Mouse (Mus musculus) kidney, adult 8-10 months (tissue): ENCODE measurements at regions not wholly inside any gene's neighbourhood (a gene's known extent, or its start where the extent isn't known, plus 50 kb on each side); places are given as distances from the start of the nearest gene placed in this dataset.

Source experiments
- DNase-seq, 2 experiments: peaks; one replicate each; pipeline ENCODE4 v3.0.0; 2022

DNA sequence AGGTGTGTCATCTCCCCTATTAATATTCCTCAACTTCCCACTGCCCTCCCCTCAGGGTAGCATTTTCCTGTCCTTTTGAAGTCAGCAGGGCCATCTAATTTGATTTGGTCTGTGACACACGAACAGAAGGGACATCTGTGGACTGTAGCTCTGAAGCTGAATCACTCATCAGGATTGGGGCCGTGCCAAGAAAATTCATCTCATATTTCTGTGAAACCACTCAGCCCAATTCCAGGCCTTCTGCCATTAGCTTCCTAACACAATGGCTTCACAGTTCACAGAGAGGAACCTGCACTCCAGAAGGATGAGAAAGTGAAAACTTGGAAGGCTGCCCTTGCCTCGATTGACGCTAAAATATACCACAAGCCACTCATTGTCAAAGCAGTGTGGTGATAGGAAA lies 86.1 kb downstream of the Abhd5 start:
- DNase-seq = no peak

GRCm38 (mm10) chr9:122446387-122447105 lies 95.1 kb downstream of the Abhd5 start:
- no peak for DNase-seq

DNA sequence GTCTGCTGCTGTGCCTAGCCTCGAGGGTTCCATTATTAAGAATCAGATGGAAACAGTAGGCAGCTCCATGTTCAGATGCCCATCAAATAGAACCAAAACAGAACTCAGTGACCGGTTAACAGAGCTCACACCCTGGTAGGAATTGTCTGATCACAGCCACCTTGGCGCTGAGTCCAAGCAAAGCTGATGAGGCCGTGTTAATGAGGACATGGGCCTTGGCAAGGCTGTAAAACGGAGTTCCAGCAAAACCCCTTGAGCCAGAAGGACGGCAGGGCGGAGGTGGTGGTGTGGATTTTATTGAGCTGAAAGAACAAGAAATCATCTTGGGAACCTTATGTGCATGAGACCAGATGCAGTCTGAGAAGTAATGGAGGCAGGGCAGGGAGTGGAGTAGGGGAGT lies 96.2 kb downstream of the Abhd5 start:
- DNase-seq = no peak

DNA sequence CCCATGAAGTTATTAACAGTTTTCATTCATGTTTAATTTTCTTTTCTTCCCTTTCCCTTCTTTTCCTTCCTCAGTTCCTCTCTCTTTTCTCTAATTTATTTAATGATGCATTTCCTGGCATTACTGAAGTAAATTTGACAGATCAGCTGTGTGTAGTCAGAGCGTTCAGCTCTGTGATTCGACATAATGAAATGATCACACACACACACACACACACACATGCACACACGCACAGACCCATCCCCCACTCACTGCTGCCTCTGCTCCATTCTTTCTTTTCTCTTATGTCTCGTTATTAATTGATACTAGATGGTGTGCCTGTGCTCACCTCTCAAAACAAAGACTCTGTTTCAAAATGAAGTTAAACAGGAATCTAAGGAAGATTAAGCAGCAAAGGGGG lies 96.9 kb downstream of the Abhd5 start:
- DNase-seq = no peak

- no peak for DNase-seq
These were observed 99.1 kb downstream of the Abhd5 start for GRCm38 (mm10) chr9:122450524-122450923.

GRCm38 (mm10) chr9:122455301-122455700 lies 103.9 kb downstream of the Abhd5 start:
- DNase-seq = no peak

GRCm38 (mm10) chr9:122455779-122456178 lies 104.4 kb downstream of the Abhd5 start:
- DNase-seq = no peak

- DNase-seq = no peak
These were observed 108.1 kb downstream of the Abhd5 start for GRCm38 (mm10) chr9:122459491-122459890.

- no peak for DNase-seq
These were observed 120.1 kb downstream of the Abhd5 start for GRCm38 (mm10) chr9:122471539-122471938.

- peak in 1 of 2 experiments; percentile 40 for DNase-seq
These were observed 124.9 kb downstream of the Abhd5 start for GRCm38 (mm10) chr9:122476356-122476755.

DNA sequence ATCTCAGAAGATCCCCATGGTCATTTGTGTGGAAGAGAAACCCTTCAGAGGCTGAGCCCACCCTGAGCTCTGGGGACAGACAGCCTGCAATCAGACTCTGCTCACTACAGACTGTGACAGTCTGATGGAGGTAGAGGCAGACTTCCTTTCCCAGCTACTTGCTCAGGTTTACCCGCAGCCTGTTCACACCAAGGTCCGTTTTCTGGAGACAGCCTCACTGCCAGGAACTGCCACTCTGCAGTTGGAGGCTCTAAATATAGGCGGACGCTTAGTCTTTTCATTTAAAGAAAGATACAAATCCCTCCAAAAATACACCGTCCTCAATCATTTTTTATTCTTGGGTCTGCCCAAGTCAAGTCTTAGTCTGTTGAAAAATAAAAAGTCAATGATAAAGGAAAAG lies 135.6 kb downstream of the Abhd5 start:
- DNase-seq = no peak

GRCm38 (mm10) chr9:122494691-122495090 lies 143.3 kb downstream of the Abhd5 start:
- DNase-seq = no peak

DNA sequence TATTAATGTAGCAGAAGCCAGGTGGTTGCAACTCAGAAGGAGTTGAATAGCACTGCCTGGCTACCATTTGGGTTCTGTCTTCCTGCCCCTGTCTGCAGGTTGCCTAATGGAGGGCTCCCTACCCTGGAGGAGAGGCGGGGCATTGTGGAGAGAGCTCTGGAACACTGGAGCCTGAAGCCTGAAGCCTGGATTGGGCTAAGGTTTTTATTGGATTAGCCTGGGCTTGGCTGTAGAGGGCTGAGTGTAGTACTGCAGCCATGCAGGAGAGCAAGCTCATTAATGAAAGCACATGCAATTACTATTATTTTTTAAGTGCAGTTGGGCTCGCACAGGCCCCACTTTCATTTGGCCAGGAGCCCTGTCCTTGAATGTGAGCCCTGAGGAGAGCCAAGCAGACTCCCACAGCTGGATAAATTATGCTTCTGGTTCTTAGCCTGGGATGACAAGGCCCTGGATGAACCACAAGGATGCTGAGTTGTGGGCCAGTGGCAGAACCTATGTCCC lies 145.1 kb downstream of the Abhd5 start:
- DNase-seq = no peak

DNA sequence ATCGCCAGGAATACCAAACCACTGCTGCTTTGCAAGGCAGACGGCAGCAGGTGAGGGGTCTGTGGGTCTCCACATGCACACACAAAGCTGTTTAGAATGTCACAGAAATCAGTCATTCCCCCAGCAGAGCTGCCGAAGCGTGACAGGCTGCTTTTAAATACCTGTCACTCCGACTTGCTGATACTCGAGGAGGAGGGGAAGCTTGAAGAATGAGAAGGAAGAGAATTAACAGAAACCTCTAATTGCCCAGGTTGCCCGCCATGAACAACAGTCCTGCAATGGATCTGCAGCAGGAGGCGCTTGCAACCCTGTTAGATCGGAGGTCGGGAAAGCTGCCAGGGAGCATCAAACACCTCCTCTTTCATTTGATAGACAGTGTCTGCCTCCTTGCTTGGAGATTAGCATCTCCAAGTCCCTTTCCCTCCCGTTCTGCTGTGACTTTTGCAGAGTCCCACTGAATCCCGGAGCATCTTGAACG lies 150.5 kb downstream of the Abhd5 start:
- no peak for DNase-seq

GRCm38 (mm10) chr9:122521569-122521968 lies 170.2 kb downstream of the Abhd5 start:
- DNase-seq = no peak

DNA sequence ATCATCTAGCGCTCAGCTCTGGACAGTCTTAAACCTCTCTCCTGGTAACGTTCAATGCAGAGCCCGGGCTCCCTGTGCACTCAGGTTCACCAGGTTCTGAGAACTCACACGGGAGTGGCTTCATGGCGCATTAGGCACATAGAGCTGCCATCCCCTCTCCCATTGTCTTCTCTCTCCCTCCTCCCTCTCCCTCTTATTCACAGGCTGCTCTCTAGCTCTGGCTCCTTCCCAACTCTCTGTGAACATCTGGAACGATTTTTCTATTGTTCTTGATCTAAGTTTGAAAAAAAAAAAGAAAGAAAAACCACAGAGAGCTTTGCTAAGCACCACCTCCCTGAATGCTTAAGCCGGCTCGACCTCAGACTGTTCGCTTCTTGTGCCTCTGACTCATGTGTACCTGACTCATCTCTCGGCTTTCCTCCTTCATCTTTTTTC lies 174.2 kb downstream of the Abhd5 start:
- DNase-seq = no peak

DNA sequence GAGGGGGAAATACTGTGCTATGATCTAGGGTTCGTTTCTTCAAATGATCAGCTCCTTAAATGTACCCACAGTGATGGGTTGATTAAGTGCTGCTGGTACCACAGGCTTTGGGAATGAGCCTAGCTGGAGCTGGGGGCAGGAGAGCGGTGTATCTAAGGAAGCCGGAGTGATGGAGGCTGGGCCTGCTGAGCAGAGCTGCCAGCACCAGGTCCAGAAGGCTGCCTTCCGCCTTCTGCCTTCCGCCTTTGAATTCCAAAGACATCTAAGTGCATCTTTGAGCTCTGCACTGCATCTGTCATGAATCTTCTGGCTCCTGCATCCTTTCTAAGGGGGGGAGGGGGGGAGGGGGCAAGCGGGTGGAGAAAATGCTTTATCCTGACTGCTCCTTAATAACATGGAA lies 176.9 kb downstream of the Abhd5 start:
- DNase-seq = no peak

- DNase-seq = no peak
These were observed 178.3 kb downstream of the Abhd5 start for GRCm38 (mm10) chr9:122529721-122530120.

DNA sequence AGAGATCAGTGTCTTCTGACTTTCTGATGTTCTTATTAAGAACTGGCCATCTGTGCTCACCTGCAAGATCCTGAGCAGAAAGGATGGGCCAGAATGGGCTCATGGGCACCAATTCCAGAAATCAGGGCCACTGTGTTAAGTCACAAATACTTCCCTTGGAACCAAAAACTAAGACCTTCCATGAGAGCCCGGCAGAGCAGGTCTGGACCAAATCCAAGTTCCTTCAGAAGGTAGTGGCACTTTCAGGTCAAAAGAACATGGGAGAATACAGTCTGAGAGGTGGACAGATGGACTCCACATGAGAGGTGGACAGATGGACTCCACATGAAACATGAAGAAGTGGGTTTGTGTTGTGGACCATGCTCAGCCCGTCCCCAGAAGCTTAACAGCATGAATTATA lies 180.4 kb downstream of the Abhd5 start:
- no peak for DNase-seq

- DNase-seq = no peak
These were observed 182.9 kb downstream of the Abhd5 start for GRCm38 (mm10) chr9:122534121-122534814.

- DNase-seq = no peak
These were observed 183.6 kb downstream of the Abhd5 start for GRCm38 (mm10) chr9:122534965-122535364.

DNA sequence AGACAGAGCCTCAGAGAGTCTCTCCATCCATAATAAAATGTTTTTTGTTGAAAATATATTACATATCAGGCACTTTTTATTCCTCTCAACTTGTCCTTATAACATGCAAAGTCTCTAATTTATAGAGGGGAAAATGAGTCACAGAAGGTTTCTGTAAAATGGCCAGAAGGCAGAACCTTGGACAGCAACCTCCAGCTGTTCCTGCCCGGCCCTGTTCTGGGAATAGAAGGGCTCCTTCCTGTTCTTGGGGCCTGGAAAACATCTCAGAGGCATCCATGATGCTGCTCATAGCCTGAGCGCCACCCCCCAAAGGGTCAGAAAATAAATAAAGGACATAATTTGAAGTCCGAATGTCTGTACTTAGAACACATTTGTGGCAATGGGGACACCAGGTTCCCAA lies 188.7 kb downstream of the Abhd5 start:
- DNase-seq = no peak

DNA sequence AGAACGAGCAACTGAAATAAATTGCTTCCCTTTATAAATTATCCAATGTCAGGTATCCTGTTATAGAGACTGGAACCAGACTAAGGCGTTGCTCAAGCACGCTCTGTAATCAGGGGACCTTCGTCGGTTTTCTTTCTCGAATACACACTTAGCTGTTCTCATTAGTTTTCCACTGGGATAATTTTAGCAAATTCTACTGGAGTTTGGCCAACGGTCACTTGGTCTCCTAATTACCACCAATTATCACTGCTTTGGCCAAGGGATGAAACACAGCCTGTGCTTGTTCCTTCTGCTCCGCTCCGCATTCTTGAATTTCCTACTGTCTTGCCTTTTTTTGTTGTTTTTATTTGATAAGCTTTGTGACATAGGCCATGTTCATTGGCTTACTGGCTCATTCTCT lies 191.1 kb upstream of the Topaz1 start:
- DNase-seq = no peak

- DNase-seq = no peak
These were observed 181.1 kb upstream of the Topaz1 start for GRCm38 (mm10) chr9:122566060-122566459.
